Mouse (Mus musculus): Measurements from ENCODE around the gene Gm2075.
"Not testable (repeated sequence)": the region's sequence is repeated elsewhere in the genome, so short reads cannot be mapped to it uniquely, and the experiment has no call there.

Gene Gm2075

GRCm38 (mm10) chr12:88011548-88011947 lies at the start of gene Gm2075:
Gene Gm2075 (plus strand): TSS chr12:88011848.
- DNase-seq (ENCODE audit: extremely low spot score, low spot score): not testable (repeated sequence)

- DNase-seq (ENCODE audit: extremely low spot score, low spot score): not testable (repeated sequence)
Measured at GRCm38 (mm10) chr12:87984000-87984399, 27.6 kb upstream of the Gm2075 start.

- not testable (repeated sequence) for DNase-seq (ENCODE audit: extremely low spot score, low spot score)
Measured at GRCm38 (mm10) chr12:88004118-88004517, 7.5 kb upstream of the Gm2075 start.

GRCm38 (mm10) chr12:88018671-88019070 lies 7.0 kb downstream of the Gm2075 start, which contains the start of gene Gm6803:
Gene Gm6803 (minus strand): TSS chr12:88018771.
- not testable (repeated sequence) for DNase-seq (ENCODE audit: extremely low spot score, low spot score)

- not testable (repeated sequence) for DNase-seq (ENCODE audit: extremely low spot score, low spot score)
Measured at GRCm38 (mm10) chr12:88026704-88027103, 15.1 kb downstream of the Gm2075 start, which contains the start of gene Gm2056. Gene Gm2056 (plus strand): TSS chr12:88027004.

- DNase-seq (ENCODE audit: extremely low spot score, low spot score): not testable (repeated sequence)
Measured at GRCm38 (mm10) chr12:88032250-88032649, 20.6 kb downstream of the Gm2075 start.

- not testable (repeated sequence) for DNase-seq (ENCODE audit: extremely low spot score, low spot score)
Measured at GRCm38 (mm10) chr12:88039062-88039461, 27.4 kb downstream of the Gm2075 start.

GRCm38 (mm10) chr12:88039703-88040102 lies 28.1 kb downstream of the Gm2075 start:
- DNase-seq (ENCODE audit: extremely low spot score, low spot score): not testable (repeated sequence)

- not testable (repeated sequence) for DNase-seq (ENCODE audit: extremely low spot score, low spot score)
Measured at GRCm38 (mm10) chr12:88045226-88045625, 33.6 kb downstream of the Gm2075 start.

All from neural tube, embryonic 10.5 days (tissue).